Mouse (Mus musculus) ovary, adult 10 weeks (tissue): Measurements from ENCODE around the gene Gna14. TPM values are rescaled to one million over a fixed set of nuclear protein-coding genes. Genes with fewer than 3 reads are reported as not detected.

Experiments used
- polyA plus RNA-seq: library from polyadenylated mRNA; stranded (reverse); fragments of 350-450 nt; fragmentation: Illumina TruSeq; extraction: RNeasy Lipid Tissue Mini Kit (QIAGEN cat#74804); gene quantifications from one replicate; pipeline ENCODE4 v1.2.3, GENCODE M21; 2014

The Gna14 gene
- 29.3 TPM for polyA plus RNA-seq

DNA sequence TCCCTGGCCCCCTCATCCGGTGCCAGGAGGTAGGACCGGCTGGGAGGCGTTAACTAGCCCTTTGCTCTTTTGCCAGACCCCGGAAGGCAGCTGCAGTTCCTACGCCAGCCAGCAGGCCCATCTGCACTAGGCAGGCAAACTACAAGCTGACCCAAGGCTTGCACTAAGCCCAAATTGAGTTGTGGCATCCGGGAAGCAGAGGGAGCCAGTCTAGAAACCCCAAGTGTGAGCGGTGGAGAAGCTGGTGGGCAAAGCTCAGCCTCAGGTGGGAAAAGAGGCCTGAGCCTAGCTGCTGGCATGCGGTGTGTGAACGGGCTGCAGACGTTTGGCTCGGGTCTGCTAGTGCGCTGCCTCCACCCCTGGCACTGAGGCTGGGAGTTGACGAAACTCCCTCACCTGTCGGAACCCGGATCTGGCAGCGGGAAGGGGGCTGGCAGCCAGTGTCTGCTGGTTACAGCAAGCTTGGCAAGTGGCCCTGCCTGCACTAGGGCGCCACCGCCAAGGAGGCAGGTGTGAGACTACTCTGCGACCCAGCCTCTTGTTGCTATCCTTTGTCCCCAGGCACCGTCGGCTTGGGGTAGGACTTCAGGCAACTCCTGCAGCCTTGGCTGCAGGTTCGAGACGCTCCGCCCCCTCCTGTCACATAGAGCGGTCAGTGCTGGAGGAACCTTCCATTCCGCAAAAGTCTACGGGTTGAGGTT is at the start of gene Gna14:
Gene Gna14 (plus strand): TSS at position 232 of the 701 bp plus-strand sequence.

